Mouse (Mus musculus): ENCODE measurements around the gene Lef1. TPM values are rescaled to one million over a fixed set of nuclear protein-coding genes. Genes with fewer than 3 reads are reported as not detected.
A peak's percentile ranks its signal among the peaks of the same experiment; 100 is the strongest.

The Lef1 gene
- total and polyA plus RNA-seq, 2 experiments from 2014 or later = 5.6 to 7.2 TPM

GRCm38 (mm10) chr3:131153896-131154295 lies 43.6 kb downstream of the Lef1 start:
- TF ChIP-seq CTCF (IDR thresholded peaks at IDR 0.05; ENCODE audit: low read depth) = no peak
- DNase-seq (ENCODE audit: low spot score) (no peak), ATAC-seq (no peak)
- Histone ChIP-seq H3K27me3 (ENCODE audit: insufficient read depth, low read length) (no peaks in the 10 kb centered on the region), H3K4me1 (ENCODE audit: insufficient read depth, low read length) (no peaks in the 10 kb centered on the region), H3K36me3 (ENCODE audit: insufficient read depth, low read length) (no peaks in the 10 kb centered on the region), H3K9ac (replicated peaks; ENCODE audit: low read length) (no peak overlapping the region), H3K27ac (no peak overlapping the region), H3K9me3 (ENCODE audit: low read length) (no peaks in the 10 kb centered on the region), H3K4me2 (ENCODE audit: low read depth, low read length) (no peak overlapping the region), H3K4me3 (ENCODE audit: low read length) (no peak overlapping the region)
- 90% methylated on average over 4 of the region's 4 CpGs for WGBS

DNA sequence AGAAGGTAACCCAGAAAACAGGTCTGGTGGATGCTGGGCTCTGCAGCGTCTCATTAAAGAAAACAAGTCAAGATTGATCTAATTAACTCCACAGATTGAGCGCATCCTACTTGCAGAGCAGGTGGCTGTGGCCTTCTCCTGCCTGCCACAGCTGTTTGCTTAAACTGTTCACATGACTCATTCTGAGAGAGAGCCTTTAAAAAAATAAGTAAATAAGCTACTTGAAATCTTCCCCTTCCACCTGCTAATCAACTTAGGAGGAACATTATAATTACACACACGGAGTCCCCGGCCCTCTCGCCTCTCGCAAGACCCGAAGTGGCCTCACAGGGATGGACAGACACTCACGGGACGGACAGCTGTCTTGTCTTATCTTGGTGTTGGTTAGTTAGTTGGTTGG lies 44.3 kb downstream of the Lef1 start:
- Histone ChIP-seq H3K4me3 (ENCODE audit: low read length) (no peak overlapping the region), H3K27ac (no peak overlapping the region), H3K9me3 (ENCODE audit: low read length) (no peaks in the 10 kb centered on the region), H3K27me3 (ENCODE audit: insufficient read depth, low read length) (no peaks in the 10 kb centered on the region), H3K9ac (replicated peaks; ENCODE audit: low read length) (no peak overlapping the region), H3K4me2 (ENCODE audit: low read depth, low read length) (no peak overlapping the region), H3K36me3 (ENCODE audit: insufficient read depth, low read length) (no peaks in the 10 kb centered on the region), H3K4me1 (ENCODE audit: insufficient read depth, low read length) (no peaks in the 10 kb centered on the region)
- TF ChIP-seq CTCF (IDR thresholded peaks at IDR 0.05; ENCODE audit: low read depth) = no peak
- ATAC-seq (no peak), DNase-seq (ENCODE audit: low spot score) (peak; percentile 27)
- WGBS = 77% methylated on average over 9 of the region's 9 CpGs

DNA sequence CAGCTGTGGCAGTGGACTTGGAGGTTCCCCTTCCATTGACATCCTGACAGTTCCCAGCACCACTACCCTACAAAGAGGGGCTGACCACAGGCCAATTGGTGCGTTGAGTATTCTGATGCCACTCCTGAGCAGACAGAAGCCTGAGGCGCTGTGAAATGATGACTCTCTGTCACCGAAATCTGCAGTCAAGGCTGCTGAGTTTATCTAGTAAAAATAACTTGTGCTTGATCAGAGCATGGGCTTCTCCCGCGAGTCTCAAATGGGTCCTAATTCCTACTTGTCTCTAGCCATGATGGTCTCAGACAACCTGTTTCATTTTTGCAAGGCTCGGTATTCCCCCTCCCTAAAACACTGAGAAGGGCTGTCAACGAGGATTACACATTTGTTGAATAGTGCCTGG lies 44.8 kb downstream of the Lef1 start:
- Histone ChIP-seq H3K9ac (replicated peaks; ENCODE audit: low read length) (no peak overlapping the region), H3K27ac (no peak overlapping the region), H3K36me3 (ENCODE audit: insufficient read depth, low read length) (no peaks in the 10 kb centered on the region), H3K4me1 (ENCODE audit: insufficient read depth, low read length) (no peaks in the 10 kb centered on the region), H3K27me3 (ENCODE audit: insufficient read depth, low read length) (no peaks in the 10 kb centered on the region), H3K4me3 (ENCODE audit: low read length) (no peak overlapping the region), H3K4me2 (ENCODE audit: low read depth, low read length) (no peak overlapping the region), H3K9me3 (ENCODE audit: low read length) (no peaks in the 10 kb centered on the region)
- 87% methylated on average over 7 of the region's 7 CpGs for WGBS
- DNase-seq (ENCODE audit: low spot score) (no peak), ATAC-seq (no peak)
- no peak for TF ChIP-seq CTCF (IDR thresholded peaks at IDR 0.05; ENCODE audit: low read depth)

DNA sequence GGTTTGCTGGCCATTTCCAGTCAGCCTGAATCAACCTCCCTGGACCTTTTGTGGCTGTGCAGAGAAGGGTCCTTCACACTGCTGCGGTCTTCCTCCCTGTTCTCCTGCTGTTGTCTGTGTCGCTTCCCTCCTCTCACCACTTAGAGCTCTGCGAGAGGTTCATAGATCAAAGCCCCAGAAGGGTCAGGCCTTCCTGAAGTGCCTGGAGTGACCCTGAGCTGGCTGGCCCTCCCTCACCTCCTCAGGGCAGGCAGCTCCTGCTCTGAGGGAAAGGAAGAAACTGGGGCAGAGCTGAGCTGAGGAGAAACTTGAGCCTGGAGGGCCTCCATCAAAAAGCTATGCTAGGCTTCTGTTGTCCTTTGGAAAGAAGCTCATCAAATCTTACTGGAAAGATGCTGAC lies 45.4 kb downstream of the Lef1 start:
- no peak overlapping the region for H3K27ac ChIP-seq
- no peak overlapping the region for H3K4me2 ChIP-seq (ENCODE audit: low read depth, low read length)
- TF ChIP-seq CTCF (IDR thresholded peaks at IDR 0.05; ENCODE audit: low read depth) = no peak
- 0 out of 2 replicates have a peak, but pooled peaks cover 3% of the 10 kb centered on the region for H3K4me1 ChIP-seq (ENCODE audit: insufficient read depth, low read length)
- 42% methylated on average over 3 of the region's 3 CpGs for WGBS
- no peak for DNase-seq (ENCODE audit: low spot score)
- no peak overlapping the region for H3K4me3 ChIP-seq (ENCODE audit: low read length)
- H3K27me3 ChIP-seq (ENCODE audit: insufficient read depth, low read length) = no peaks in the 10 kb centered on the region
- H3K9ac ChIP-seq (replicated peaks; ENCODE audit: low read length) = no peak overlapping the region
- ATAC-seq = no peak
- H3K36me3 ChIP-seq (ENCODE audit: insufficient read depth, low read length) = no peaks in the 10 kb centered on the region
- no peaks in the 10 kb centered on the region for H3K9me3 ChIP-seq (ENCODE audit: low read length)

DNA sequence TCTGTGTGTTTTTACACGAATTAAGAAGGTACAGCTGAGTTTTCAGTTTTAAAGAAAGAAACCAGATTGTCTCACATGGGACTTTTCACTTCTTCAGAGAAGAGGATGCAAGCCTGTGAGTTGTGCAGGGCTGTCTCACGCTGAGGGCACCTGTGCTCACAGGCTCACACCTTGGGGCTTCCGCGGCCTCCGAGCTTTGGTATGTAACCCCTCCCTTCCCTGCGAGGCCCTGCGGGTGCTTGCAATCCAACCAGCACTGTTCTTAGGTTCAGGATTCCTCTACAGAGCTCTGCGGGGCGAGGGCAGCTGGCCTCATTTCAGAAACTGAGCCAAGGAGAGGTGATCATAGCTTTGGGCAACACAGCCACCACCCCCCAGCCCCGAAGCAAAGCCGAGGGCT lies 46.1 kb downstream of the Lef1 start:
- WGBS = 46% methylated on average over 11 of the region's 11 CpGs
- Histone ChIP-seq H3K9me3 (ENCODE audit: low read length) (no peaks in the 10 kb centered on the region), H3K4me1 (ENCODE audit: insufficient read depth, low read length) (0 out of 2 replicates have a peak, but pooled peaks cover 4% of the 10 kb centered on the region), H3K27me3 (ENCODE audit: insufficient read depth, low read length) (no peaks in the 10 kb centered on the region), H3K4me2 (ENCODE audit: low read depth, low read length) (no peak overlapping the region), H3K36me3 (ENCODE audit: insufficient read depth, low read length) (no peaks in the 10 kb centered on the region), H3K27ac (no peak overlapping the region), H3K4me3 (ENCODE audit: low read length) (no peak overlapping the region), H3K9ac (replicated peaks; ENCODE audit: low read length) (no peak overlapping the region)
- ATAC-seq = no peak
- no peak for TF ChIP-seq CTCF (IDR thresholded peaks at IDR 0.05; ENCODE audit: low read depth)
- DNase-seq (ENCODE audit: low spot score) = no peak

- Histone ChIP-seq H3K9me3 (ENCODE audit: low read length) (no peaks in the 10 kb centered on the region), H3K27me3 (ENCODE audit: insufficient read depth, low read length) (no peaks in the 10 kb centered on the region), H3K9ac (replicated peaks; ENCODE audit: low read length) (no peak overlapping the region), H3K4me1 (ENCODE audit: insufficient read depth, low read length) (0 out of 2 replicates have a peak, but pooled peaks cover 4% of the 10 kb centered on the region), H3K4me2 (ENCODE audit: low read depth, low read length) (no peak overlapping the region), H3K27ac (no peak overlapping the region), H3K4me3 (ENCODE audit: low read length) (no peak overlapping the region), H3K36me3 (ENCODE audit: insufficient read depth, low read length) (no peaks in the 10 kb centered on the region)
- 41% methylated on average over 7 of the region's 7 CpGs for WGBS
- no peak for DNase-seq (ENCODE audit: low spot score)
- ATAC-seq = no peak
- TF ChIP-seq CTCF (IDR thresholded peaks at IDR 0.05; ENCODE audit: low read depth) = no peak
Observed at GRCm38 (mm10) chr3:131157471-131157870, 47.2 kb downstream of the Lef1 start.

DNA sequence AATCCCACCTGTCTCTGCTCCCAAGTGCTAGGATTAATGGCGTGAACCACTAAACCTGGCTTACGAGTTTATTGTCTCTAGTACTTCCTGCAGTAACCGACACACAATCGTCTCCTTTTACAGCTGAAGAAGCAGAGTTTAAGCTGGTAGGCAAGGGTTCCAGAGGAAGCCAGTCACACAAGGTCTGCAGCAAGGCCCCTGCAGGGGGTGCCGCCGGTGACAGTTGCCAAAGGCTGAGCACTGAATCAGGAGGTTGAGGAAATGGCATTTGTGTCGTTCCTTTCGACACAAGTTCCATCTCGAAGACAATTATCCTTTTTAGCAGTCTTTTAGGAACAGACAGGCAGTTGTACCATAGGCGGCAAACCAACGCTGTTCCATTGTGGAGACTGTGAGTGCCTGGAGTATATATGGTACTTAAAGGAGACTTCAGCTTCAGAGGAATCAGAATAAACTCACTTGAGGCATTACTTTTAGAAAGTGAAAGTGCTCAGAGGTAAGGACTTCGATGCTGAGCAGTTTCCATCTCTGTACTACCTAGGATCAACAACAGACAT lies 49.0 kb downstream of the Lef1 start:
- Histone ChIP-seq H3K27me3 (ENCODE audit: insufficient read depth, low read length) (no peaks in the 10 kb centered on the region), H3K4me3 (ENCODE audit: low read length) (no peak overlapping the region), H3K4me2 (ENCODE audit: low read depth, low read length) (no peak overlapping the region), H3K9me3 (ENCODE audit: low read length) (no peaks in the 10 kb centered on the region), H3K36me3 (ENCODE audit: insufficient read depth, low read length) (no peaks in the 10 kb centered on the region), H3K27ac (no peak overlapping the region), H3K4me1 (ENCODE audit: insufficient read depth, low read length) (0 out of 2 replicates have a peak, but pooled peaks cover 4% of the 10 kb centered on the region), H3K9ac (replicated peaks; ENCODE audit: low read length) (no peak overlapping the region)
- TF ChIP-seq CTCF (IDR thresholded peaks at IDR 0.05; ENCODE audit: low read depth) = no peak
- 48% methylated on average over 12 of the region's 12 CpGs for WGBS
- no peak for ATAC-seq
- DNase-seq (ENCODE audit: low spot score) = no peak
